ENCODE assay signal across 16 mouse cellular contexts in genomic region chr11:117245846-117246245, GRCm38 (mm10). TPM values are rescaled to one million over a fixed set of nuclear protein-coding genes. Genes with fewer than 3 reads are reported as not detected.
DNase-seq lines count a peak whose midpoint lies in the region; TF ChIP-seq lines count a peak whose summit lies in the region.
"Had no signal": no experiment of that assay in that cellular context is flagged by ENCODE, and none has a peak within 500 bp of the region (broad histone marks: within the 10 kb centered on the region; RNA-seq: fewer than 3 reads in every experiment).

No protein-coding gene starts in this region.

- no peak overlapping the region for H3K9ac ChIP-seq in heart, adult 2 months (ENCODE audit: low read depth, low read length)
- H3K9ac ChIP-seq: forebrain, embryonic 13.5 days; forebrain, postnatal 0 days; hindbrain, embryonic 12.5 days had no signal

- H3K27me3 ChIP-seq in heart, adult 2 months (ENCODE audit: control insufficient read depth, insufficient read depth, low read length) = no peaks in the 10 kb centered on the region
- no peaks in the 10 kb centered on the region for H3K27me3 ChIP-seq in thymus, adult 2 months (ENCODE audit: control insufficient read depth, insufficient read depth, low read length)
- H3K27me3 ChIP-seq: forebrain, embryonic 13.5 days; hindbrain, embryonic 12.5 days had no signal

- no peak for TF ChIP-seq POLR2A in heart, adult 2 months (IDR thresholded peaks at IDR 0.05; ENCODE audit: insufficient read depth, low read depth, low read length)
- TF ChIP-seq POLR2A in thymus, adult 2 months (IDR thresholded peaks at IDR 0.05; ENCODE audit: control insufficient read depth, extremely low read depth, insufficient read depth, low read length, poor library complexity) = no peak

- intact Hi-C loops in heart, adult 2 months (cut with DNase I) = no loop called here

- no peak for TF ChIP-seq CTCF in heart, adult 2 months (IDR thresholded peaks at IDR 0.05)
- TF ChIP-seq CTCF in thymus, adult 2 months (IDR thresholded peaks at IDR 0.05; ENCODE audit: borderline replicate concordance, control insufficient read depth, extremely low read depth, insufficient read depth, low read length, poor library complexity) = no peak

- H3K27ac ChIP-seq in heart, adult 2 months = peak overlapping the region; percentile 88
- peak overlapping the region; percentile 46 for H3K27ac ChIP-seq in thymus, adult 2 months (ENCODE audit: control insufficient read depth, insufficient read depth, low read length)
- peak overlapping the region; percentile 41 for H3K27ac ChIP-seq in brown adipose tissue, adult 24 weeks (replicated peaks; ENCODE audit: low read depth, low read length)
- H3K27ac ChIP-seq: embryonic facial prominence, embryonic 10.5 days; forebrain, embryonic 13.5 days; hindbrain, embryonic 12.5 days had no signal

- H3K79me2 ChIP-seq in heart, adult 2 months (replicated peaks; ENCODE audit: control insufficient read depth, insufficient read depth, low read length) = no peaks in the 10 kb centered on the region

- TF ChIP-seq EP300 in heart, adult 2 months (IDR thresholded peaks at IDR 0.05; ENCODE audit: insufficient read depth, low read depth, low read length) = no peak

- WGBS in heart, adult 2 months = 85% methylated on average over 3 of the region's 3 CpGs
- 34% methylated on average over 3 of the region's 3 CpGs for WGBS in thymus, adult 2 months

- DNase-seq in heart, adult 2 months = no peak
- no peak for DNase-seq in heart, adult 9 months (ENCODE audit: low spot score in 2 of 2)
- no peak for DNase-seq in thymus, adult 2 months
- no peak for DNase-seq in thymus, adult 18-20 months
- no peak for DNase-seq in embryo, embryonic 9.5 days (ENCODE audit: extremely low spot score)
- DNase-seq: adrenal gland, postnatal 14 days; cerebellum, adult 18-20 months; cerebellum, adult 9-11 months; cerebellum, postnatal 36 days; forebrain, postnatal 0 days; gastrocnemius, postnatal 36 days; heart, postnatal 4 days had no signal

- H3K4me1 ChIP-seq in heart, adult 2 months (ENCODE audit: control insufficient read depth, insufficient read depth, low read length) = peaks cover 34% of the 10 kb centered on the region
- H3K4me1 ChIP-seq in thymus, adult 2 months (replicated peaks; ENCODE audit: control insufficient read depth, insufficient read depth, low read length) = peaks cover 58% of the 10 kb centered on the region
- peaks cover 42% of the 10 kb centered on the region for H3K4me1 ChIP-seq in brown adipose tissue, adult 24 weeks (ENCODE audit: control insufficient read depth, insufficient read depth, insufficient read length, low read length)

- H3K4me3 ChIP-seq in heart, adult 2 months = no peak overlapping the region
- H3K4me3 ChIP-seq in thymus, adult 2 months (ENCODE audit: control insufficient read depth, insufficient read depth, low read length) = no peak overlapping the region
- no peak overlapping the region for H3K4me3 ChIP-seq in brown adipose tissue, adult 24 weeks (ENCODE audit: insufficient read depth, low read depth, low read length)
- H3K4me3 ChIP-seq: embryonic facial prominence, embryonic 10.5 days; forebrain, embryonic 13.5 days; hindbrain, embryonic 12.5 days had no signal

- H3K36me3 ChIP-seq in heart, adult 2 months (ENCODE audit: control insufficient read depth, insufficient read depth, low read length) = no peaks in the 10 kb centered on the region
- no peaks in the 10 kb centered on the region for H3K36me3 ChIP-seq in thymus, adult 2 months (ENCODE audit: control insufficient read depth, insufficient read depth, low read length)
- H3K36me3 ChIP-seq: embryonic facial prominence, embryonic 10.5 days; hindbrain, embryonic 12.5 days had no signal

RNA-seq across cellular contexts. Expression of gene Sept9, which starts 46.4 kb away (rescaled TPM):
- 10 to 100 TPM; 28.2 to 31.9 TPM for total RNA-seq in heart, adult 2 months (2021)
- 15.9 and 17.4 TPM in 2 replicates for polyA plus RNA-seq in heart, adult 2 months (2012; rRNA removed)
- polyA plus RNA-seq in thymus, adult 2 months (2012; rRNA removed) = 113 and 139 TPM in 2 replicates
- polyA plus RNA-seq in brown adipose tissue, adult 24 weeks (2012; ENCODE audit: insufficient read depth, insufficient read length, missing spikeins) = 65.5 and 118 TPM in 2 replicates
